Mouse (Mus musculus): ENCODE results near the gene Foxred1.

DNA sequence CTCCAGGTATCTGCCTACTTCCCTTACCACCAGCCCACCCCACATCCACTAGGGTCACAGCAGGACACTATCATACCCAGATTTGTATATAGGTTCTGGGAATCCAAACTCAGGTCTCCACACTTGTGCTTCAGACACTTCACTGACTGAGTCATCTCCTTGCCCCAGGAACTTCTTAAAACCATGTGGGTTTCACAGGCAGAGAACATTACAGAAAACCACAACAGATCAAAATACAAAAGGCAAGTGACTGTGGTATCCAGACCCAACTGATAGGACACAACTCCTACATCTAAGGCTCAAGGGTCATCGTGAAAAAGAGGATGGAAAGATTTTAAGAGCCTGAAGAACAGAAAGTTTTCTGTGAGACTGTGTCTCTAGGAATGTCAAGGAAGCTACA lies 37.5 kb downstream of the Foxred1 start:
- no peak for TF ChIP-seq POLR2A (IDR thresholded peaks at IDR 0.05; ENCODE audit: insufficient read length, low read depth)
- TF ChIP-seq TCF12 (IDR thresholded peaks at IDR 0.05; ENCODE audit: insufficient read depth, poor library complexity, severe bottlenecking), result no peak
- TF ChIP-seq CEBPB (IDR thresholded peaks at IDR 0.05; ENCODE audit: insufficient read depth, poor library complexity, severe bottlenecking), result no peak
- TF ChIP-seq MYOG (IDR thresholded peaks at IDR 0.05; ENCODE audit: control insufficient read depth in 1 of 3, insufficient read depth in 1 of 3, insufficient read length in 2 of 3, low read depth in 2 of 3), result no peak
- no peak for TF ChIP-seq MAX (IDR thresholded peaks at IDR 0.05; ENCODE audit: low read depth)
- no peak for TF ChIP-seq USF1 (IDR thresholded peaks at IDR 0.05; ENCODE audit: low read depth)
- no peak for TF ChIP-seq E2F4 (IDR thresholded peaks at IDR 0.05; ENCODE audit: insufficient read depth)
- TF ChIP-seq MYOD1 (IDR thresholded peaks at IDR 0.05; ENCODE audit: control insufficient read depth in 1 of 3, insufficient read length in 2 of 3, low read depth in 2 of 3), result no peak
- TF ChIP-seq POLR2AphosphoS2 (IDR thresholded peaks at IDR 0.05; ENCODE audit: insufficient read length, low read depth), result no peak
- no peak for TF ChIP-seq SRF (IDR thresholded peaks at IDR 0.05; ENCODE audit: control insufficient read depth, insufficient read length, low read depth)
- TF ChIP-seq TCF3 (IDR thresholded peaks at IDR 0.05; ENCODE audit: insufficient read length, low read depth), result no peak
